Mouse (Mus musculus): Measurements from ENCODE around the gene Wdr77.
"Not testable (repeated sequence)": the region's sequence is repeated elsewhere in the genome, so short reads cannot be mapped to it uniquely, and the experiment has no call there.

The Wdr77 gene

DNA sequence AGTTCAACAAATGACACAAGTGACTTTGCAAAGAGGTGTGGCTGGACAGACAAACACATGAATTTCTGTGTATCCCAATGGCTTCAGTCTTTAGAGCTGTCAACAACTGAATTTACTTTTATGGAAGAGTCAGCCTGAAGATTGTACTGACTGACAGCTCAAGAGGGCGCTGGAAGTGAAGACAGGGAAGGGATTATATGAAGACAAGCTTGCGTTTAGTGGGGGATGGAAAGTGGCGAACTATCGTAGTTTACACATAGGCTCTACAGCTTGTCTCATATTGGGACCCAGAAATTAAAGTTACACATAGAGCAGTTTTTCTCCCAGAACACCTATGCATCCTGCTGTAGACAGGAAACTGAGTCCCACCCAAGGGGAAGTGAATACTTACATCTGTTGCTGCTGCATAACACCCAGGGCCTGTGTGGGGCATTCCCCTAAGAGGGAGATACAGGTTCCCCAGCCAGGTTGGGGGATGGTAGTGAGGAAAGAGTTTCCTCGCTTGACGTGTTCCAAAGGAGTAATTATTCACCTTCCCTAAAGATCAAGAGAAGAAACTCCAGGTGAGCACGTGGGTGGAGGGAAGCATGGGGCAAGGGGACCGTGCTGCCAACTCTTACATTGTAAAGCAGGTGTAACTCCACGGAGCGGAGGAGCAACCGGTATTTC is 41.7 kb downstream of the Wdr77 start:
- CTCF ChIA-PET, result interaction anchor here in 3 of 4 experiments (0.7 to 1.4 kb wide), 4 partner anchors 10 to 327 kb away, joined by 3 to 4 read pairs (median 4); no protein-coding TSS in a partner anchor
- POLR2A ChIA-PET, result interaction anchor here in 3 of 4 experiments (0.6 to 1.5 kb wide), 5 partner anchors 11 to 547 kb away, joined by 3 to 5 read pairs (median 3); partner anchors contain the start of genes Wdr77 (in 2 of the 3), Cept1 (in 1 of the 3) and Dram2 (in 1 of the 3)

DNA sequence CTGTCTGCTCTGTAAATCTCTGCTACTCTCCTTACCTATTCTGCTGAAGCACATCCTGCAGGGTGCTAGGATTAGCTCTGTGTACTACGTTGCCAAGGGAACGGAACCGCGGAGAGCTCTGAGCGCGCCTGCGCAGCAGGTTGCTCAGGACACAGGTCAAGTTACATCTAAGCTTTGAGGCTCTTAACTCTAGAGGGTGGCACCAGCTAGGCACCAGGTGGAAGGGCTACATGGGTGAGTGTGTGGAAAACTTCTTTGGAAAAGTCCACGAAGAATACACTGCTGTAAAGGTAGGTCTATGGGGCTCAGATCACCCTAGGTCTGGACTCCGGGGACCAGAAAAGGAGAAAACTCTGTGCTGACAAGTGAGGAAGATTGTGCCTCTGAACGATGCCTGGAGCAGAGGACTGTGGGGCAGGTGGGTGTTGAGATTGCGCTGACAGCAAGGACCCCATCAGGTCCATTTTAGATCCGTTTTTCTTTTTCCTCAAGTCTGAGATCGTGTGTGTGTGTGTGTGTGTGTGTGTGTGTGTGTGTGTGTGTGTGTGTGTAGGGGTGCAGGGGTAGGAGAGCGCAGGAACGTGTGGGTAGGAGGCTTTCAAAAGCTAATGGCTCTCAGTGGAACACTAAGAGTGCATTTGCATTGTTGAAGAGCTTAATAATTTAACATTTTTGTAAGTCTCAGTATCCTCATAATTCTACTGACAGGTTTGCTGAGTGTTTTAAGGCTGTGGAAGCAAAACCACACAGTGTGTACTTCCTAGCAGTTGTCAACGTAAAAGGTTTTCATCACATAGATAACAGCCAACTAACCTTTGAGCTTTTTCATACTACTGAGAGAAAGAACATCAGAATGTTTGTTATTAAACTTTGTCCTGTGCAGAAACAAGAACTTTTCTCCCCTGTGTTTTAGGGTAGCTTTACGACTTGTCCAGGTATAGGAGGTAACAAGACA is 42.5 kb downstream of the Wdr77 start:
- ChIA-PET POLR2A (interaction anchor here in 3 of 4 experiments (0.6 to 1.5 kb wide), 5 partner anchors 10 to 546 kb away, joined by 3 to 5 read pairs (median 3); partner anchors contain the start of genes Wdr77 (in 2 of the 3), Cept1 (in 1 of the 3) and Dram2 (in 1 of the 3)), CTCF (interaction anchor here (0.7 to 1.4 kb wide), 5 partner anchors 11 to 327 kb away, joined by 3 to 4 read pairs (median 3); no protein-coding TSS in a partner anchor)

DNA sequence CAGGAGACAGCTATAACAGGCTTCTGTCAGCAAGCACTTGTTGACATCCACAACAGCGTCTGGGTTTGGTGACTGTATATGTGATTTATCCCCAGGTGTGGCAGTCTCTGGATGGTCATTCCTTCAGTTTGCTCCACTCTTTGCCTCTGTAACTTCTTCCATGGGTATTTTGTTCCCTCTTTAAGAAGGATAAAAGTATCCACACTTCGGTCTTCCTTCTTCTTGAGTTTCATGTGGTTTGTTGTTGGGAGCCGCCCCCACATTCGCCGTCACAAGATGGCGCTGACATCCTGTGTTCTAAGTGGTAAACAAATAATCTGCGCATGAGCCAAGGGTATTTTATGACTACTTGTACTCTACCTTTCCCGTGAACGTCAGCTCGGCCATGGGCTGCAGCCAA is 44.2 kb downstream of the Wdr77 start:
- POLR2A ChIA-PET, result interaction anchor here in 1 of 4 experiments (0.6 kb wide), 1 partner anchor 1666 kb away, joined by 3 read pairs; no protein-coding TSS in a partner anchor
- CTCF ChIA-PET, result not testable (repeated sequence)

DNA sequence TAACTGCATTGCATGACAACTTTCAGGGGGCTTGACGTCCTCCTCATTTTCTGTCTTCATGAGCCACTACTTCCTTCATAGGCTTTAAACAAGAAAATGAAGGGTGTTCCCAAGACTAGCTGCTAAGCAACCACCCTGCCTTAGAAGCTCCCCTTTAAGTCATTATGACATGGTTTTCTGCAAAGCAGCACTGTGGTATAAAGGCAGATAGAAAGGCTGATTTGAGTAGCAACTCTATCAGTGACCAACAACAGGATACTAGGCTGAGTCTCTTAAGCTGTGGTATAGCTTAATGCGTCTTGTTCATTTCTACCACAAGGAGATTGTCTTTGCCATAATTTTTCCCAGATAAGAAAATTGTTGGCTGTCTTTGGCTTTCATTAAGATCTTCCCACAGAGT is 55.4 kb downstream of the Wdr77 start, which contains the start of gene Pifo:
TSS of gene Pifo (minus strand) at position 101 of the 400 bp plus-strand sequence.
- POLR2A ChIA-PET, result no interaction called here
- CTCF ChIA-PET, result no interaction called here
